Mouse (Mus musculus): ENCODE results near the gene Ubap1l. TPM values are rescaled to one million over a fixed set of nuclear protein-coding genes. Genes with fewer than 3 reads are reported as not detected.

The Ubap1l gene
- total and polyA plus RNA-seq, 3 experiments, result 0.13 TPM; not detected in 2

DNA sequence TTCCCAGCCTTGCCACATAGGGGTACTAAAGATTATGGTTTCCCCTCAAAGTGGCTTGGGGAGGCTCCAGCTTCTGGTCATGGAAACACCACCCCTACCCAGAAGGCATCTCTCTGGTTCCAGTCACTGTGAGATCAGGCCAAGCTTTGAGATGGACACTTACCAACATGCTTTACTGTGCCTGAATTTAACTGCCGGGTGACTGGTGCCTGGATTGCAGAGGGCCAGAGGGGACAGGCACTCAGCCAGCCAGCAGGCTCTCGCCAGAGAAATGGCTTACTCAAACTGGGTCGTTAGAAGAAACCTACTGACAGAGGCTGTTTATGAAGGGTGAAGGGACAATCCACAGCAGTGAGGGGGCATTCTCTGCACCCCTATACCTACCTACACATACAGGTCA is 23.4 kb downstream of the Ubap1l start:
- in situ Hi-C loops (cut with MboI; ENCODE audit: low pct_ligation_motif_present, low pct_unique_long_range_greater_than_20kb, low sequenced_read_pairs), result loop anchor here (5.0 kb wide), 1 partner anchor 43 kb away; no protein-coding TSS in a partner anchor
- H3K79me2 ChIP-seq (replicated peaks; ENCODE audit: control insufficient read depth, extremely low read depth, insufficient read depth, poor library complexity, severe bottlenecking), result no peaks in the 10 kb centered on the region
- no peak overlapping the region for H3K9ac ChIP-seq (ENCODE audit: insufficient read depth, low read depth)
- no peaks in the 10 kb centered on the region for H3K9me3 ChIP-seq (replicated peaks; ENCODE audit: low read length)
- no peak for TF ChIP-seq TBP (conservative IDR thresholded peaks at IDR 0.05; ENCODE audit: low read depth, low read length)
- H3K4me3 ChIP-seq (replicated peaks in 1 of 3; ENCODE audit: low read depth in 2 of 3, low read length in 2 of 3, poor library complexity in 1 of 3), result no peak overlapping the region
- H3K27me3 ChIP-seq (replicated peaks), result no peaks in the 10 kb centered on the region
- peaks cover 0 to 4% of the 10 kb centered on the region in 2 experiments; a peak in 1 of 4 replicates for H3K4me1 ChIP-seq (ENCODE audit: control insufficient read depth in 1 of 2, insufficient read depth in 2 of 2)
- H3K4me2 ChIP-seq (ENCODE audit: insufficient read depth, low read depth, poor library complexity, severe bottlenecking), result no peak overlapping the region
- H3K27ac ChIP-seq (ENCODE audit: insufficient read depth, low read depth), result no peak overlapping the region
- no peak for DNase-seq (ENCODE audit: extremely low read depth)
- no peaks in the 10 kb centered on the region for H3K36me3 ChIP-seq (replicated peaks in 1 of 2; ENCODE audit: control insufficient read depth in 1 of 2, insufficient read depth in 1 of 2, low read length in 1 of 2)
- dilution Hi-C loops (cut with MboI; ENCODE audit: extremely low pct_ligation_motif_present, extremely low pct_unique_long_range_greater_than_20kb, low sequenced_read_pairs), result no loop called here

DNA sequence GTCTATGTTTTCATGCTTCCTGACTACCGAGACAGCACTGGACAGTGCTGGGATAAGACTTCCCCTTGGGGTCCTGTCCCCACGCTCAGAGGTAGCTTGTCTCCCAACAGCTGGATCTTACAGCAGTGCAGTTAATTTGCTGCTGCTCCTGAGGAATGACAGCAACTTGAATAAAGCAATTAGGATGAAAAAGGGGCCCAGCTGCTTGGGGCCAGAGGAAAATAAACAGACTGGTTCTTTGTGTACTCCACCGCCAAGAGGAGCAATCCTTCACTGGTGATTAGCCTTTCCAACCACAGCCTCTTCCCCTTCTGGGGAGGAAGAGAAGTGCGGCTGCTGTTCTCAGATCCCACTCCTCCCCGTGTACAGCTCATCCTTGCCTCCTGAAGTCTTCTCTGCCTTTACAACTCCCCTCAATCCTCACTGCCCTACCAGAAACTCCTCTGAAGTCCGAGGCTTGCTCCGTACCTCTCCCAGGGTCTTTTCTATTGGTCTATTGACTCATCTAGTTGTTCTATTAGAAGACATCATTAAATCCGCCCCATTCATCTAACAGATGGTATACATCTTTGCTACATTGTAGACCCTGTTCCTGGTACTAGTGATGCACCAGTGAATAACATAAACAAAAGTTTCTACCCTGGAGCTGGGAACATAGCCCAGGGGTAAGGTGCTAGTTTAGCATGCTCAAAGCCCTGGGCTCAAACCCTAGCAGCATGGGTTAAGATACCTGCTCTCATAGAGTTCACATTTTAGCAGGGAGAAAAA is 25.7 kb downstream of the Ubap1l start:
- dilution Hi-C loops (cut with MboI; ENCODE audit: extremely low pct_ligation_motif_present, extremely low pct_unique_long_range_greater_than_20kb, low sequenced_read_pairs), result no loop called here
- Histone ChIP-seq H3K79me2 (replicated peaks; ENCODE audit: control insufficient read depth, extremely low read depth, insufficient read depth, poor library complexity, severe bottlenecking) (no peaks in the 10 kb centered on the region), H3K36me3 (replicated peaks in 1 of 2; ENCODE audit: control insufficient read depth in 1 of 2, insufficient read depth in 1 of 2, low read length in 1 of 2) (no peaks in the 10 kb centered on the region), H3K4me2 (ENCODE audit: insufficient read depth, low read depth, poor library complexity, severe bottlenecking) (no peak overlapping the region), H3K4me3 (replicated peaks in 1 of 3; ENCODE audit: low read depth in 2 of 3, low read length in 2 of 3, poor library complexity in 1 of 3) (no peak overlapping the region), H3K9me3 (replicated peaks; ENCODE audit: low read length) (peaks cover 4% of the 10 kb centered on the region), H3K27me3 (replicated peaks) (no peaks in the 10 kb centered on the region), H3K9ac (ENCODE audit: insufficient read depth, low read depth) (no peak overlapping the region), H3K27ac (ENCODE audit: insufficient read depth, low read depth) (no peak overlapping the region), H3K4me1 (ENCODE audit: control insufficient read depth in 1 of 2, insufficient read depth in 2 of 2) (peaks cover 0 to 2% of the 10 kb centered on the region in 2 experiments; a peak in 2 of 4 replicates)
- in situ Hi-C loops (cut with MboI; ENCODE audit: low pct_ligation_motif_present, low pct_unique_long_range_greater_than_20kb, low sequenced_read_pairs), result no loop called here
- DNase-seq (ENCODE audit: extremely low read depth), result no peak
- no peak for TF ChIP-seq NELFE (IDR thresholded peaks at IDR 0.05; ENCODE audit: low read depth, low read length)
- TF ChIP-seq TBP (conservative IDR thresholded peaks at IDR 0.05; ENCODE audit: low read depth, low read length), result no peak
- TF ChIP-seq RCOR1 (conservative IDR thresholded peaks at IDR 0.05; ENCODE audit: low read depth, low read length), result no peak
- no peak for TF ChIP-seq CTCF (conservative IDR thresholded peaks at IDR 0.05 in 1 of 2, IDR thresholded peaks at IDR 0.05 in 1 of 2; ENCODE audit: low read depth in 2 of 2, low read length in 2 of 2)
- TF ChIP-seq IRF4 (IDR thresholded peaks at IDR 0.05; ENCODE audit: low read depth, low read length), result no peak
- no peak for TF ChIP-seq KAT2A (IDR thresholded peaks at IDR 0.05; ENCODE audit: insufficient replicate concordance, low read length)
- no peak for TF ChIP-seq MEF2A (IDR thresholded peaks at IDR 0.05; ENCODE audit: borderline replicate concordance, low read depth, low read length)
- TF ChIP-seq CHD1 (IDR thresholded peaks at IDR 0.05; ENCODE audit: low read depth, low read length), result no peak
- TF ChIP-seq ZKSCAN1 (IDR thresholded peaks at IDR 0.05; ENCODE audit: borderline replicate concordance, low read depth, low read length), result no peak
- no peak for TF ChIP-seq ELF1 (IDR thresholded peaks at IDR 0.05; ENCODE audit: low read depth, low read length)
- no peak for TF ChIP-seq MXI1 (IDR thresholded peaks at IDR 0.05; ENCODE audit: low read depth, low read length)
- no peak for TF ChIP-seq CHD2 (IDR thresholded peaks at IDR 0.05; ENCODE audit: low read length)
- no peak for TF ChIP-seq PAX5 (IDR thresholded peaks at IDR 0.05; ENCODE audit: low read length)
- no peak for TF ChIP-seq EP300 (IDR thresholded peaks at IDR 0.05; ENCODE audit: low read length)
- TF ChIP-seq SIN3A (IDR thresholded peaks at IDR 0.05; ENCODE audit: low read length), result no peak
- no peak for TF ChIP-seq JUN (IDR thresholded peaks at IDR 0.05; ENCODE audit: insufficient read depth, low read depth, low read length)
- TF ChIP-seq NRF1 (IDR thresholded peaks at IDR 0.05; ENCODE audit: low read depth, low read length), result no peak
- TF ChIP-seq ETS1 (conservative IDR thresholded peaks at IDR 0.05; ENCODE audit: low read depth, low read length), result no peak
- TF ChIP-seq ZNF384 (IDR thresholded peaks at IDR 0.05; ENCODE audit: low read depth, low read length), result no peak
- TF ChIP-seq USF2 (conservative IDR thresholded peaks at IDR 0.05; ENCODE audit: low read depth, low read length), result no peak

All from CH12.LX (cell line).